Mouse (Mus musculus) thymus, postnatal 0 days (tissue): ENCODE measurements around the gene Fhod1. TPM values are rescaled to one million over a fixed set of nuclear protein-coding genes. Genes with fewer than 3 reads are reported as not detected.

Source experiments
- microRNA counts: library from miRNA; unstranded; fragments of <30 nt; microRNA quantifications from one replicate; lab custom pipeline; 2015
- microRNA-seq: library from miRNA; unstranded; fragments of <30 nt; microRNA quantifications from one replicate; pipeline ENCODE4, GENCODE M21; 2016; ENCODE audit warnings: borderline number of aligned reads
- polyA plus RNA-seq: library from polyadenylated mRNA; unstranded; fragments of >200 nt; fragmentation: Nextera tagmentation; extraction: Ambion mirVana; gene quantifications from 2 replicates; pipeline ENCODE4 v1.2.1, GENCODE M21; 2015

Gene Fhod1
- polyA plus RNA-seq, 1 experiment from 2014 or later = 1.1 TPM

MicroRNA genes within 50 kb of the gene (microRNA counts, 519-probe panel; counts per million panel counts)
- microRNA mmu-miR-328 (lab: Ali Mortazavi, UCI) = 473 counts per million, percentile 71 among the panel's probes with 10 or more counts

Small RNA genes within 50 kb of the gene (microRNA-seq; reads per million reads assigned to microRNA genes)
- gene Gm27320 (not detected), gene Mir328 (251 reads per million, percentile 56 among the genes with 10 or more reads in this experiment)

Other genes with a start within 250 kb of the Fhod1 start
- gene Ces4a, start 216.2 kb downstream of the Fhod1 start, polyA plus RNA-seq = 0.06 and 0.14 TPM in 2 replicates
- 68.5 and 77.3 TPM in 2 replicates for gene Cbfb, start 177.3 kb downstream of the Fhod1 start, polyA plus RNA-seq
- gene D230025D16Rik, start 122.8 kb downstream of the Fhod1 start, polyA plus RNA-seq = 18.1 and 18.6 TPM in 2 replicates
- gene B3gnt9, start 92.8 kb downstream of the Fhod1 start, polyA plus RNA-seq = 4.9 and 5.6 TPM in 2 replicates
- 51.0 and 57.0 TPM in 2 replicates for gene Tradd, start 83.3 kb downstream of the Fhod1 start, polyA plus RNA-seq
- 7.6 and 8.2 TPM in 2 replicates for gene Fbxl8, start 83.3 kb downstream of the Fhod1 start, polyA plus RNA-seq
- gene Hsf4, start 78.2 kb downstream of the Fhod1 start, polyA plus RNA-seq = not detected in 2 replicates
- 0.42 and 0.47 TPM in 2 replicates for gene Nol3, start 71.8 kb downstream of the Fhod1 start, polyA plus RNA-seq
- gene 4931428F04Rik, start 58.1 kb downstream of the Fhod1 start, polyA plus RNA-seq = 3.2 and 4.2 TPM in 2 replicates
- 4.0 and 5.1 TPM in 2 replicates for gene Exoc3l, start 51.9 kb downstream of the Fhod1 start, polyA plus RNA-seq
- 81.7 and 103 TPM in 2 replicates for gene E2f4, start 50.3 kb downstream of the Fhod1 start, polyA plus RNA-seq
- 9.3 and 9.4 TPM in 2 replicates for gene Elmo3, start 42.4 kb downstream of the Fhod1 start, polyA plus RNA-seq
- gene Lrrc29, start 21.7 kb downstream of the Fhod1 start, polyA plus RNA-seq = 2.1 and 4.3 TPM in 2 replicates
- gene Tmem208, start 21.6 kb downstream of the Fhod1 start, polyA plus RNA-seq = 145 and 149 TPM in 2 replicates
- gene Slc9a5, start 890 bp upstream of the Fhod1 start, polyA plus RNA-seq = 0.48 and 0.60 TPM in 2 replicates
- 0.09 and 0.21 TPM in 2 replicates for gene Plekhg4, start 25.3 kb upstream of the Fhod1 start, polyA plus RNA-seq
- gene Kctd19, start 65.5 kb upstream of the Fhod1 start, polyA plus RNA-seq = 0.04 and 0.31 TPM in 2 replicates
- 0.28 and 0.47 TPM in 2 replicates for gene Lrrc36, start 65.6 kb upstream of the Fhod1 start, polyA plus RNA-seq
- gene Tppp3, start 123.6 kb upstream of the Fhod1 start, polyA plus RNA-seq = 31.9 and 42.4 TPM in 2 replicates
- gene Zdhhc1, start 148.9 kb upstream of the Fhod1 start, polyA plus RNA-seq = 5.8 and 6.9 TPM in 2 replicates
- 0.26 and 0.28 TPM in 2 replicates for gene Hsd11b2, start 170.8 kb upstream of the Fhod1 start, polyA plus RNA-seq
- 97.3 and 105 TPM in 2 replicates for gene Atp6v0d1, start 218.1 kb upstream of the Fhod1 start, polyA plus RNA-seq